Mouse (Mus musculus) urinary bladder, postnatal 10 days (tissue): Measurements from ENCODE around the gene Olfr1163.
"Not testable (repeated sequence)": the region's sequence is repeated elsewhere in the genome, so short reads cannot be mapped to it uniquely, and the experiment has no call there.

ENCODE experiments used
- DNase-seq: peaks from one replicate; pipeline ENCODE4 v3.0.0; 2022; ENCODE audit warnings: low spot score

Gene Olfr1163

DNA sequence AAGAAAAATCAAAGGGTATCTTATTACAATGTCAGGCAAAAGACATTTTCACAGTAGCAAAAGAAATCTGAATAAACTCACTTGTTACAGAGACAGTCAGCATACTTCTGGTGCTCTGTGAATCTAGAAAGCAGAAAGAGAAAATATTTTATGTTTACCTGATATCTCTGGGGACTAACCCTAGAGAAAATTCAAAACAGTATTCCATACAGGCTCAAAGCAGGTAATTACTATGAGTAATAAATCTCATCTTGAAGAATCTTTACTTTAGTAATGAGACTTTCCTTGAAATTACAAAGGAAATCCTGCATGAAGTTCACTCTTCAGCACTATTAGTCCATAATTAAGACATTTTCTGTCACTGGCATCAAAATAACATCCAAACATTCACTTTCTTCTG lies at the start of gene Olfr1163:
Gene Olfr1163 (minus strand): TSS at position 101 of the 400 bp plus-strand sequence.
- no peak for DNase-seq

DNA sequence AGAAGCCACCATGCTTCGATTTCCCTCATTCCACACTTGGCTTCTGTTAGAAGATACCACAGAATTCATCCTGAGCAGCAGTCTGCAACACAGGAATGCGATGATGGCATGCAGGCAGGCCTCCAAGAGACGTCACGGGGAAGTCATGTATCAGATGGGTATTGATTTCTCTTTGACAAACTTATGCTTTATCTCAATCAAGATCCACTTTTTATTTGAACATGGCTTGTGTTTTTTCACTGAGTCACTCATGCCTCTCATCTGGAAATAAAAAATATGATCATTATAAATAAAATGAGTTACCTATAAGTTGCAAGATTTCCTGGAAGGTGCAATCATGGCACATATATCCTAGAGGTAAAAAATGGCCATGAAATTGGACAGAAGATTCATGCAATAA lies 22.2 kb upstream of the Olfr1163 start, which contains the start of gene Olfr1164:
Gene Olfr1164 (minus strand): TSS at position 101 of the 400 bp plus-strand sequence.
- no peak for DNase-seq

DNA sequence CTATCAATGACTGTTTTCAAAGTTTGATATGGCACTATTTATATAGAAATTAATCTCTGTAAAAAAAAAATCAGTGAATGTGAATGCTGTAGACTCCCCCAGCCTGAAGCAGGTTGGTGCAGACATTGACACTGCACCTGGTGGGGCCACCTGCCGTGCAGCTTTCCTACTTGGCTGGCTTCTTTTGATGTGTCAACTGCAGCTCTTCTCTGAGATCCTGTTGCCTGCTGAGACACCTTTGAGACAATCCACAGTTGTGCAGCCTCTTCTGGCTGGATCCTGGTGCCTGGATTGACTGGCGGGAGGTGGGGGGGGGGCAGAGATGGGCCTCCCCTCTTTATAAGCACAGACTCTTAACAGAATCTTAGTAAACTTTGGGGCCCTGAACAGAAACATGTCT lies 8.0 kb downstream of the Olfr1163 start:
- no peak for DNase-seq

DNA sequence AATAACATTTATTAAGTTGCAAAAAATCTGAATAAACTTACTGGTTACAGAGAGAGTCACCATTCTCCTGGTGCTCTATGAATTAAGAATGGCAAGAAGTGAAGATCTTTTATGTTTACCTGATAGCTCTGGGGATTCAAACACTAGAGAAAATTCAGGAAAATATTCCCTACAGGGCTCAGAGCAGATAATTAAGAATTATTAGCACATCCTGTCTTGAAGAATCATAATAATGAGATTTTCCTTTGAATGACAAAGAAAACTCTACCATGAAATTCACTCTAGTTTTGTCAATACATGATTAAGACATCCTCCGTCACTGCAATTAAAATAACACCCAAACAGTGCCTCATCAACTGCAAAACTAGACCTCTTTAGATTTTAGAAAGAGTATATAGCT lies 20.6 kb downstream of the Olfr1163 start, which contains the start of gene Olfr1162:
Gene Olfr1162 (minus strand): TSS at position 101 of the 400 bp plus-strand sequence.
- DNase-seq: no peak

DNA sequence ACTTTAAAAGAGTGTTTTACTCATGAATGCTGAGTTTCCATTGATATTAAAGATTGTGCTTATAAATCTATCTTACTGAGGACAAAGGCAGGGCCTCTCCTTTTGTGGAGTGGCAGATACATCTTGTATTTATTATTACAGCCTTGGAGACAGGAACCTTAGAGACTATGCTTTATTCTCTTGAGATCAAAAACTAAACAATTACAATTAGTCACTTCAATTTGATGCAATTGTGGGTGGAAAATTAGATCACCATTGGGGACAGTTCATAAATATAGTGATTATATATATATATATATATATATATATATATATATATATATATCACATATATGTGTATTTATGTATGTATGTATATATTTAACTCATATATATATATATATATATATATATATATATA lies 34.0 kb downstream of the Olfr1163 start, which contains the start of gene Olfr73:
Gene Olfr73 (minus strand): TSS at position 101 of the 400 bp plus-strand sequence.
- no peak for DNase-seq

DNA sequence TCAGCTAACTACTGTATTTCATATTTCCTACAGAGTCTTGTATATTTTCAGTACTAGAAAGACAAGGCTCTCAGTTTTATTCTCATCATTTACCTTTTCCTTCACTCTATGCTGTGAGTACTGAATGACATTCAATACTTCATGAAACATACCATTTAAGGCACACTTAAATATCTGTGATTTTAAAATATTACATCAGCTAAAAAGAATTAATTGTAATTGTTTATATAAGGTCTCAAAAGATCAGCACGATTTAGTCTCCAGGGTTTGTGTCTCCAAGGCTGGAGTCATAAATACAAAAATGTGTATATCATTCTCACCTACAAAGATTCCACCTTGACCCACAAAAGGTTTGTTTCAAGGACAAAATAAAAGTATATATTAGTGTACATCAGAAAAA lies 49.2 kb downstream of the Olfr1163 start, which contains the start of gene Olfr1161:
Gene Olfr1161 (plus strand): TSS at position 301 of the 400 bp plus-strand sequence.
- not testable (repeated sequence) for DNase-seq
